Mouse (Mus musculus) right cerebral cortex, postnatal 10 days (tissue): ENCODE results near the gene Cldn34c2.
"Not testable (repeated sequence)": the region's sequence is repeated elsewhere in the genome, so short reads cannot be mapped to it uniquely, and the experiment has no call there.

ENCODE experiments used
- DNase-seq, 2 experiments: peaks; one replicate each; pipeline ENCODE4 v3.0.0; 2021; ENCODE audit warnings: low spot score in 2 of 2

The Cldn34c2 gene

DNA sequence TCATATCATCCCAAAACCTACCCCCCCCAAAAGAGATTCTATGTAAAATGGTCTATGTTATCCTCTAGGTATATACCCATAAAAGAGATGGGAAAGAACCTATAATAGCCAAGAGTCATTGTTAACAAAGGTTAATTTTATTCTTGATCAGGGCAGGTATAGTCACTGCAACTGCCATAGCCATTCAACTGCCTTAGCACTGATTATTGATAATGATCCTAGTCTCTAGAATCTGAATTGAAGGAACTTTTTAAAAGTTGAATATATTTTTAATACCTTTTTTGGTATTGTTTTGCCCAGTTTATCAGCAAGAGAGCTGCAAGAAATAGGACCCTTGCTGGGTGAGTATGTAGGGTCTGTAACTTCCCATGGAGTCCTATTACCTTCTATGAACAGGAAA is at the start of gene Cldn34c2:
Gene Cldn34c2 (plus strand): TSS at position 301 of the 400 bp plus-strand sequence.
- DNase-seq = not testable (repeated sequence)

DNA sequence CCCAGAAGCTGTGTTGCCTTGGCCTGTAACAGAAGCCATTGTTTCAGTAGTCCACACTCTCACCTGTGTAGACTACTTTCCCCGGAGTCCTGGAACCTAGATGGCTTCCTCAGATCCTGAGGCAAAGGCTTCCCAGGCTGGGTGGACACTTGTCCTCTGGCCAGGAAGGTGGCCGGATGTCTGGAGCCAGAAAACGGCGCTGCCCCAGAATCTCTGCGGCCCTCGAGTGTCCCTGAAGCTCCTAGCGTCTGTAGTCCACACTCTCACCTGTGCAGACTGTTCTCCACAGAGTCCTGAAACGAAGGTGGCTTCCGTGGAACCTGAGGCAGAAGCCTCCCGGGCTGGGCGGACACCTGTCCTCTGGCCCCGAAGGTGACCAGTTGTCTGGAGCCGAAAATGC is 30.1 kb upstream of the Cldn34c2 start:
- peak in 1 of 2 experiments; percentile 8 for DNase-seq

- not testable (repeated sequence) for DNase-seq
Observed at GRCm38 (mm10) chrX:123612158-123612828, 30.8 kb downstream of the Cldn34c2 start.
